Mouse (Mus musculus) hindbrain, embryonic 11.5 days (tissue): Measurements from ENCODE around the gene Adnp. TPM values are rescaled to one million over a fixed set of nuclear protein-coding genes. Genes with fewer than 3 reads are reported as not detected.
A peak's percentile ranks its signal among the peaks of the same experiment; 100 is the strongest.

Source experiments
- ATAC-seq: fragments of 200-750 bp; cut with Nextera tagmentation; 2 replicates; pipeline ENCODE4 v1.8.0; 2017; ENCODE audit warnings: mild to moderate bottlenecking, moderate TSS enrichment, moderate library complexity; ENCODE audit not compliant: low FRiP score
- DNase-seq: peaks from one replicate; pipeline ENCODE4 v3.0.0-alpha.2; 2015; ENCODE audit warnings: low spot score
- H3K27ac ChIP-seq: fragments of 300-500 bp; sonication (generic); 2 replicates; pipeline ENCODE4 v1.5.1; 2014; ENCODE audit warnings: mild to moderate bottlenecking, low read depth, low read length
- H3K27me3 ChIP-seq: fragments of 300-500 bp; sonication (generic); 2 replicates; pipeline ENCODE4 v1.6.1; 2014; ENCODE audit warnings: mild to moderate bottlenecking, low read length, moderate library complexity, mixed read lengths; ENCODE audit not compliant: control insufficient read depth, insufficient read depth
- H3K36me3 ChIP-seq: fragments of 300-500 bp; sonication (generic); 2 replicates; pipeline ENCODE4 v1.6.1; 2014; ENCODE audit warnings: mild to moderate bottlenecking, low read length, moderate library complexity, mixed read lengths; ENCODE audit not compliant: control insufficient read depth, insufficient read depth
- H3K4me1 ChIP-seq: fragments of 300-500 bp; sonication (generic); replicated peaks from 2 replicates; pipeline ENCODE4 v1.6.1; 2014; ENCODE audit warnings: low read length, mixed read lengths; ENCODE audit not compliant: control insufficient read depth, insufficient read depth
- H3K4me2 ChIP-seq: fragments of 300-500 bp; sonication (generic); replicated peaks from 2 replicates; pipeline ENCODE4 v1.6.1; 2014; ENCODE audit warnings: mild to moderate bottlenecking, low read depth, low read length
- H3K4me3 ChIP-seq: fragments of 300-500 bp; sonication (generic); 2 replicates; pipeline ENCODE4 v1.5.1; 2014; ENCODE audit warnings: low read depth, low read length
- H3K9ac ChIP-seq: fragments of 300-500 bp; sonication (generic); 2 replicates; pipeline ENCODE4 v1.6.1; 2014; ENCODE audit warnings: low read depth, low read length
- H3K9me3 ChIP-seq: fragments of 300-500 bp; sonication (generic); 2 replicates; pipeline ENCODE4 v1.6.1; 2016; ENCODE audit warnings: low read length; ENCODE audit not compliant: control insufficient read depth
- WGBS: fragments of 180-500 bp; shearing (Covaris S2); extraction: QIAGEN DNeasy Blood & Tissue Kit; methylation state at CpG from one replicate; pipeline ENCODE4 v1.1.7; 2014; 5-methylcytosine and 5-hydroxymethylcytosine counted together
- polyA plus RNA-seq: library from polyadenylated mRNA; unstranded; fragments of >200 nt; fragmentation: Nextera tagmentation; extraction: Ambion mirVana; gene quantifications from 2 replicates; pipeline ENCODE4 v1.2.1, GENCODE M21; 2014

The Adnp gene
- polyA plus RNA-seq, 1 experiment from 2014 or later: 2.8 TPM

- no peak overlapping the region for H3K4me3 ChIP-seq
- 85% methylated on average over 6 of the region's 6 CpGs for WGBS
- no peak overlapping the region for H3K4me2 ChIP-seq
- H3K9me3 ChIP-seq: no peaks in the 10 kb centered on the region
- no peak overlapping the region for H3K9ac ChIP-seq
- DNase-seq (no peak), ATAC-seq (no peak)
- H3K27ac ChIP-seq: no peak overlapping the region
- no peaks in the 10 kb centered on the region for H3K27me3 ChIP-seq
- H3K4me1 ChIP-seq: no peaks in the 10 kb centered on the region
- H3K36me3 ChIP-seq: peaks cover 10% of the 10 kb centered on the region; the same call in 1 of the 2 replicates
Measured at GRCm38 (mm10) chr2:168223326-168223725, 16.4 kb upstream of the Adnp start.

- H3K27ac ChIP-seq: no peak overlapping the region
- H3K4me2 ChIP-seq: no peak overlapping the region
- no peaks in the 10 kb centered on the region for H3K4me1 ChIP-seq
- ATAC-seq (no peak), DNase-seq (no peak)
- peaks cover 14% of the 10 kb centered on the region for H3K36me3 ChIP-seq
- H3K27me3 ChIP-seq: no peaks in the 10 kb centered on the region
- H3K9ac ChIP-seq: no peak overlapping the region
- no peak overlapping the region for H3K4me3 ChIP-seq
- no peaks in the 10 kb centered on the region for H3K9me3 ChIP-seq
- WGBS: 54% methylated on average over 5 of the region's 5 CpGs
Measured at GRCm38 (mm10) chr2:168213788-168214397, 7.0 kb upstream of the Adnp start.

DNA sequence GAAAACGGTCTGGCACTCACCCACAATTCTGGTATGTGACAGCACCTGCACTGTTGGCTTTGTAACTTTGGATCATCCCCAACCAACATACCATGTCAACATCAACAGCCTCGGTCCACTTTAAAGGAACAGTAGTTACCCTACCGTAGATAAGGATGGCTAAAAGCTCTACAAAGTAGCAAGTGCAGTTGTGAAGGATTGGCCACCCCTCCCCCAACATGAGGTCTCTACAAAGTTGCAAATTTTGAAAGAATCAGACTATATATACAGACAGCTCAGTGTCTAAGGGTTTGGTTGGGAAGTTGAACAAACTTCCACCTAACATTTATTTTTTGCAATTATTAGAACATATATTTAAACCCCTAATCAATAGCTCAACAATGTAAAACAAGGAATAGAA, 971 bp upstream of the Adnp start:
- ATAC-seq: peak; percentile 10; the same call in 1 of the 2 replicates
- H3K4me1 ChIP-seq: peaks cover 3% of the 10 kb centered on the region; the same call in 1 of the 2 replicates
- H3K4me2 ChIP-seq: no peak overlapping the region
- WGBS: 87% methylated on average over 3 of the region's 3 CpGs
- H3K27ac ChIP-seq: peak overlapping the region; percentile 99
- no peaks in the 10 kb centered on the region for H3K9me3 ChIP-seq
- peaks cover 19% of the 10 kb centered on the region for H3K36me3 ChIP-seq
- no peak overlapping the region; the same call in 1 of the 2 replicates for H3K9ac ChIP-seq
- DNase-seq: no peak
- H3K27me3 ChIP-seq: no peaks in the 10 kb centered on the region
- no peak overlapping the region for H3K4me3 ChIP-seq

DNA sequence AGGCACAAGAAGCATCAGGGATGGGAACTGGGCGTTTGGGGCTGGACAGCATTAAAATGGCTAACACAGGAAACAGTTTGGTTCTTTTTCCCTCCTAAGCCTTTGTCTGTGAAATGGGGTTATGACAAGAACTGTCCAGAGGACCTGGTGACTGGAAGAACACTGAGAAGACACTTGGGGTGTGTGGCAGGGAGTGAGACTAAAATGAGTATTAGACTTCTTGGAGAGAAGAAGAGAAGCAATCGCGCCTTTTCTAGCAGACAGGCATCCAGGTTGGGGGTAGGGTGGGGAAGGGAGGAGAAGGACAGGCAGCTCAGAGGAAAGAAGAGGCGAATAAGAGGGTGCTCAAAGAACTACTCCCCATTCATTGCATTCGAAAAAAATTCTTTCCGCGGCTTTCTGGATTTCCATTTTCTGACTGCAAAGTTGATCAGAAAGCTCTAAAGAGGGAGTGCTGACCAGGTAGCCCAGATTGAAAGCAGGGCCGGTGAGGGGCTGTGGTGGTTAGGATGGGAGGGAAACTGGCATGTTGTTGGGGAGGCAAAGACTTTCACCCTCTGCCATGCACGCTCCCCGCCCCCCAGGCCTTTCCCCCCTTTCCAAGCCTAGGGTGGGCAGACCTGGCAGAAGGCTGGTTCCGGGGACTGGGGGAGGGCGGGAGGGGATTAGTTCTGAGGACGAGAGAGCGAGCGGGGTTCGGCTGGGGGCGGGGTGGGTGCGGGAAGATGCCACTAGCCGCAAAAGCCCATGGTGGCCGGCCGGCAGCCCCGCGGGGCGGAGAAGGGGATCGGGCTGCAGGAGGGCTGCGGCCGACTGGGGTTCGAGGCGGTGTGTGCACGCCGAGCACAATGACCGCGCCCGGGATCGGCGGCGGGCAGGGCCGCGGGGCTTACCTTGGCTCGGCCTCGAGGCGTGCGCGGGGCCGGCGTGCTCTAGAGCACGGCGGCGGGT, 956 bp downstream of the Adnp start:
- Histone ChIP-seq H3K9ac (peak overlapping the region; percentile 100), H3K27me3 (no peaks in the 10 kb centered on the region), H3K4me2 (peak overlapping the region; percentile 67), H3K9me3 (no peaks in the 10 kb centered on the region), H3K36me3 (peaks cover 13% of the 10 kb centered on the region; the same call in 1 of the 2 replicates), H3K4me3 (peak overlapping the region; percentile 99), H3K27ac (peak overlapping the region; percentile 99), H3K4me1 (peaks cover 3% of the 10 kb centered on the region; the same call in 1 of the 2 replicates)
- peak; percentile 58 for DNase-seq
- peak; percentile 1; the same call in 1 of the 2 replicates for ATAC-seq
- under 1% methylated on average over 24 of the region's 49 CpGs for WGBS

DNA sequence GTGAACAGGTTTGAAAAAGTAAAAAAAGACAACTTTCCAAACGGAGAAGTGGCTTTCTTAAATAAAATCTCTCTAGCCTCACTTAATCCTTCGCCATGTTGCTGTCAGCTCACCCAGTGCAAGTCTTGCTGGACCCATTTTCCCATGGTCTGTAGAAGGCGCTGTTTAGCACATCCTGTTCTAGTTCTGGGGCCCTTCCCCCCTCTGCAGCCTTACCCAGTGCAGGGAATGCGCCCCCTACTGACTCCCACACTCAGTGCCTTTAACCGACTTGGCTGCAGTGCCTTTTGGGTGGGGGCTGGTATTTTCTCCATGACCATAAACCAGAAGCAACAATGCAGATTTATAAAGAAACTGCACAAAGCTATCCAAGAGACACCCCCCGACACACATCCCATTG, 1.6 kb downstream of the Adnp start:
- Histone ChIP-seq H3K4me3 (peak overlapping the region; percentile 99), H3K9me3 (no peaks in the 10 kb centered on the region), H3K4me2 (peak overlapping the region; percentile 67), H3K4me1 (peaks cover 5% of the 10 kb centered on the region; the same call in 1 of the 2 replicates), H3K27me3 (no peaks in the 10 kb centered on the region), H3K36me3 (0 out of 2 replicates have a peak, but pooled peaks cover 8% of the 10 kb centered on the region), H3K27ac (0 out of 2 replicates have a peak overlapping the region, but pooled peaks have one; percentile 99), H3K9ac (peak overlapping the region; percentile 100)
- peak; percentile 17; the same call in 1 of the 2 replicates for ATAC-seq
- peak; percentile 95 for DNase-seq
- 7% methylated on average over 6 of the region's 6 CpGs for WGBS

- 92% methylated on average over 8 of the region's 8 CpGs for WGBS
- H3K27me3 ChIP-seq: no peaks in the 10 kb centered on the region
- ATAC-seq: no peak
- H3K36me3 ChIP-seq: 0 out of 2 replicates have a peak, but pooled peaks cover 8% of the 10 kb centered on the region
- H3K27ac ChIP-seq: no peak overlapping the region
- DNase-seq: no peak
- H3K9ac ChIP-seq: no peak overlapping the region
- H3K4me1 ChIP-seq: peaks cover 6% of the 10 kb centered on the region; the same call in 1 of the 2 replicates
- no peaks in the 10 kb centered on the region for H3K9me3 ChIP-seq
- H3K4me3 ChIP-seq: peak overlapping the region; percentile 99
- peak overlapping the region; percentile 67 for H3K4me2 ChIP-seq
Measured at GRCm38 (mm10) chr2:168204476-168204999, 2.4 kb downstream of the Adnp start.

GRCm38 (mm10) chr2:168200014-168200691, 6.8 kb downstream of the Adnp start:
- Histone ChIP-seq H3K4me3 (no peak overlapping the region), H3K4me2 (no peak overlapping the region), H3K9ac (no peak overlapping the region), H3K4me1 (peaks cover 10% of the 10 kb centered on the region), H3K27me3 (no peaks in the 10 kb centered on the region), H3K27ac (no peak overlapping the region), H3K36me3 (0 out of 2 replicates have a peak, but pooled peaks cover 11% of the 10 kb centered on the region), H3K9me3 (no peaks in the 10 kb centered on the region)
- ATAC-seq (no peak), DNase-seq (no peak)
- 96% methylated on average over 4 of the region's 5 CpGs for WGBS

- H3K9ac ChIP-seq: no peak overlapping the region
- 88% methylated on average over 4 of the region's 4 CpGs for WGBS
- no peaks in the 10 kb centered on the region for H3K27me3 ChIP-seq
- no peak overlapping the region for H3K4me3 ChIP-seq
- ATAC-seq (no peak), DNase-seq (no peak)
- H3K9me3 ChIP-seq: no peaks in the 10 kb centered on the region
- H3K4me1 ChIP-seq: peaks cover 8% of the 10 kb centered on the region
- H3K36me3 ChIP-seq: 0 out of 2 replicates have a peak, but pooled peaks cover 14% of the 10 kb centered on the region
- H3K4me2 ChIP-seq: no peak overlapping the region
- H3K27ac ChIP-seq: no peak overlapping the region
Measured at GRCm38 (mm10) chr2:168199476-168199875, 7.4 kb downstream of the Adnp start.
